Mouse (Mus musculus) heart, embryonic 16.5 days (tissue): ENCODE measurements around the gene Snn. TPM values are rescaled to one million over a fixed set of nuclear protein-coding genes. Genes with fewer than 3 reads are reported as not detected.

ENCODE experiments used
- ATAC-seq: fragments of 200-750 bp; cut with Nextera tagmentation; replicated peaks from 2 replicates; pipeline ENCODE4 v1.8.0; 2017; ENCODE audit warnings: moderate number of reproducible peaks; ENCODE audit not compliant: insufficient read depth, low FRiP score; ENCODE audit errors: extremely low read depth
- H3K27ac ChIP-seq: fragments of 300-500 bp; sonication (generic); 2 replicates; pipeline ENCODE4 v1.5.1; 2014; ENCODE audit warnings: mild to moderate bottlenecking, low read length, control low read depth, moderate library complexity
- H3K27me3 ChIP-seq: fragments of 300-500 bp; sonication (generic); 2 replicates; pipeline ENCODE4 v1.6.1; 2014; ENCODE audit warnings: low read length, mixed read lengths; ENCODE audit not compliant: control insufficient read depth, insufficient read depth
- H3K36me3 ChIP-seq: fragments of 300-500 bp; sonication (generic); 2 replicates; pipeline ENCODE4 v1.6.1; 2014; ENCODE audit not compliant: control insufficient read depth, insufficient read depth
- H3K4me1 ChIP-seq: fragments of 300-500 bp; sonication (generic); 2 replicates; pipeline ENCODE4 v1.6.1; 2014; ENCODE audit warnings: low read length, mixed read lengths; ENCODE audit not compliant: control insufficient read depth, insufficient read depth
- H3K4me2 ChIP-seq: fragments of 300-500 bp; sonication (generic); 2 replicates; pipeline ENCODE4 v1.6.1; 2014; ENCODE audit warnings: low read depth, mild to moderate bottlenecking, control low read depth, low read length
- H3K4me3 ChIP-seq: fragments of 300-500 bp; sonication (generic); 2 replicates; pipeline ENCODE4 v1.5.1; 2014; ENCODE audit warnings: mild to moderate bottlenecking, control low read depth, low read length
- H3K9ac ChIP-seq: fragments of 300-500 bp; sonication (generic); 2 replicates; pipeline ENCODE4 v1.6.1; 2014; ENCODE audit warnings: low read length, control low read depth
- H3K9me3 ChIP-seq: fragments of 300-500 bp; sonication (generic); replicated peaks from 2 replicates; pipeline ENCODE4 v1.6.1; 2016; ENCODE audit warnings: low read length; ENCODE audit not compliant: control insufficient read depth
- WGBS: fragments of 180-500 bp; shearing (Covaris S2); extraction: QIAGEN DNeasy Blood & Tissue Kit; methylation state at CpG from one replicate; pipeline ENCODE4 v1.1.7; 2014; 5-methylcytosine and 5-hydroxymethylcytosine counted together
- polyA plus RNA-seq: library from polyadenylated mRNA; unstranded; fragments of >200 nt; fragmentation: Nextera tagmentation; extraction: Ambion mirVana; gene quantifications from 2 replicates; pipeline ENCODE4 v1.2.1, GENCODE M21; 2015

The Snn gene
- polyA plus RNA-seq, 1 experiment from 2014 or later: 49.2 TPM

DNA sequence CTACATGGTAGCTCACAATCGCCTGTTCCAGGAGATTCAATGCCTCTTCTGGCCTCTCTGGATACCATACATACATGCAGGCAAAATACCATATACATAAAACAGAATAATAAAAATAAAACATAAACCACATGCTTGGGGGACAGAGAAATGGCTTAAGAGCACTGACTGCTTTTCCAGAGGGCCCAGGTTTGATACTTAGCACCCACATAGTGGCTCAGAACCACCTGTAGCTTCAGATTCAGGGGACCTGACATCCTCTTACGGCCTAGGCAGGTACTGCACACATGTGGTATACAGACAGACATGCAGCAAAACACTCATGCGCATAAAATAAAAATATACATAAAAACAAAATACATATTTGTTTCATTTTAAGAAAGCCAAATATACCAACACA lies 25.6 kb downstream of the Snn start:
- Histone ChIP-seq H3K9me3 (no peaks in the 10 kb centered on the region), H3K27ac (no peak overlapping the region), H3K27me3 (no peaks in the 10 kb centered on the region), H3K36me3 (peaks cover 55% of the 10 kb centered on the region), H3K4me2 (no peak overlapping the region), H3K4me3 (no peak overlapping the region), H3K9ac (no peak overlapping the region), H3K4me1 (0 out of 2 replicates have a peak, but pooled peaks cover 2% of the 10 kb centered on the region)
- no peak for ATAC-seq
- 93% methylated on average over 3 of the region's 3 CpGs for WGBS

DNA sequence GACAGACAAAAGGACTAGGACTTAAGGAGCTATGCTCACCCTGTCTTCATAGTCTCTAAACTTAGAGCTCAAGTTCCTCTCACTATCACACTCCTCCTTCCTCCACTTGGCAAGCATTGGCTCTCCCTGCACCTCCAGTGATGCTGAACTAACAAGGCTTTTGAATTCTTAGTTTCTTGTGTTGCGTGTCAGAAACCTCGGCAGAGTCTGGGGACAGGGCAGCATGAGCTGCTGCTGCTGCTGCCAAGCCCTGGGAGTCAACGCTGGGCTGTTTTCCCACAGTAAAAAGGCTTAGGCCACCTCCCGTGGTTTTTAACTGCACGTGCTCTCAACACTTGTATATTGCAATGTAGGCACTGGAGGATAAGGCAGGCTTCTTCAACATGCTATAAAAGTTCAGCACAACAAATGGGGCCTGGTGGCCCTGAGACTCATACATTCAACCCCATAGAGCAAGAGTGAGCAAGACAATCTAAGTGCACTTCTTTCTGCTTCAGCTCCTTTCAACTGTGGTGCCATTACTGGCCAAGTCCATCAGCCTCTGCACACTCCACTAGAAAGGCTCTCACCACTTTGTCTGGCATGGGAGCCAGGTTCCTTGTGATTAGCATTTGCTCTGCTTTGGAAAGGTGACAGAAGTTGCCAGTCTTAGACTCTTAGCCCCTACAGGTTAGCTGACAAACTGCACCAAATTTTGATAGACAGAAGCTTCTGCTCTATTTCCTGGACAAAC lies 26.3 kb downstream of the Snn start:
- no peak overlapping the region for H3K4me3 ChIP-seq
- H3K9me3 ChIP-seq: no peaks in the 10 kb centered on the region
- H3K9ac ChIP-seq: no peak overlapping the region
- no peak overlapping the region for H3K27ac ChIP-seq
- peaks cover 7% of the 10 kb centered on the region; the same call in 1 of the 2 replicates for H3K4me1 ChIP-seq
- H3K36me3 ChIP-seq: peaks cover 56% of the 10 kb centered on the region
- no peak for ATAC-seq
- no peaks in the 10 kb centered on the region for H3K27me3 ChIP-seq
- WGBS: 80% methylated on average over 5 of the region's 5 CpGs
- H3K4me2 ChIP-seq: no peak overlapping the region

DNA sequence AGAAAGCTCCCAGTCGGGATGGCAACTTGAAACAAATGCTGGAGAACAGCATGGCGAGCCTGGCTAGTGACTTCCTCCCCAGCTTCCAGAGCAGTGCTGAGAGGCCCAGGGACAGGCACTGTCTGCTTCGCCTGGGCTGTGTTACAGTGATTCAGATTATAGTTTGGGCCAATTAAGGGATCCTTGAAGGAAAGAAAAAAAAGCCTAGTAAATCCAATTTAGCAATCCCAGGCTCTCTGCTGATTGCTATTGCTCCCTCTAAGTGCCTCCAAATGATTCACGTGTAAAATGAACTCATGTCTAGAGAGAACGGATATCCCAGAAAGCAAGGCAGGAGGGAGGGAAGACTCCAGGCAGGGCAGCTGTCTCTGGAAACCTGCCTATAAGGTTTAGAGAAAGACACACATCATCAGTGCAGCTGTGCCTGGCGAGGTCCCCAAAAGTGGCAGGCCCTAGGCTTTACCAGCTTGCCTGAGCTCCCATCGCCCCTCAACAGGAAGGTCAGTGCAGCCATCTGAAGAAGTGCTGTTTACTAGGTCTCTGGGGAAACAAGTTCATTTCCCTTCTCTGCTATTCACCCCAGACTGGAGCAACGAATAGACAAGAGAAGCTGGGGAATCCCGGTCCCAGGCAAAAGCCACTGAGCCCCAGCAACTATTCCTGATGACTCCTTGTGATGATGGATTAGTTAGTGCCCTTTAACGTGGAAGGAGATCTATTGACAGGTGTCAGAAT lies 30.3 kb downstream of the Snn start:
- Histone ChIP-seq H3K27me3 (no peaks in the 10 kb centered on the region), H3K9ac (no peak overlapping the region), H3K4me2 (no peak overlapping the region), H3K4me1 (peaks cover 19% of the 10 kb centered on the region), H3K9me3 (no peaks in the 10 kb centered on the region), H3K36me3 (peaks cover 37% of the 10 kb centered on the region), H3K27ac (no peak overlapping the region), H3K4me3 (no peak overlapping the region)
- 79% methylated on average over 10 of the region's 10 CpGs for WGBS
- no peak for ATAC-seq

DNA sequence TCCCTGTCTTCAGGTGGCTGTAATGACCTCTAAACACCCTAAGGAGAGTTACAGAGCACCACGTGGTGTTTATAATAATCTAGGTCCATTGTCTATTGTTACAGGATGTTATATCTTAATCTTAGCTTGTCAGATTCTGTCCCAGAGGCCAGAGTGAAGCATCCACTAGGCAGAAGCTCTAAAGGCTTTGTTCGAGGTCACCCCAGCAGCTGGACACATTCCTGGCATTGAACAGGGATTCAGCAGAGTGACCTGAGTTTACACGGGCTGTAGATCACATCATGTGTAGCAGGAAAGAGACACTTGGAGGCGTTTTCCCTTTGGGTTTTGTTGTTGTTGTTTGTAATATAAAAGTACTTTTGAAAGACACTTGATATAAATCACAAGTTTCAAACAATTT lies 31.3 kb downstream of the Snn start:
- H3K4me1 ChIP-seq: peaks cover 19% of the 10 kb centered on the region
- 30% methylated on average over 4 of the region's 4 CpGs for WGBS
- H3K27me3 ChIP-seq: no peaks in the 10 kb centered on the region
- no peak overlapping the region for H3K4me2 ChIP-seq
- no peaks in the 10 kb centered on the region for H3K9me3 ChIP-seq
- no peak overlapping the region for H3K4me3 ChIP-seq
- H3K36me3 ChIP-seq: peaks cover 37% of the 10 kb centered on the region
- H3K27ac ChIP-seq: peak overlapping the region; percentile 73
- no peak overlapping the region for H3K9ac ChIP-seq
- no peak for ATAC-seq

DNA sequence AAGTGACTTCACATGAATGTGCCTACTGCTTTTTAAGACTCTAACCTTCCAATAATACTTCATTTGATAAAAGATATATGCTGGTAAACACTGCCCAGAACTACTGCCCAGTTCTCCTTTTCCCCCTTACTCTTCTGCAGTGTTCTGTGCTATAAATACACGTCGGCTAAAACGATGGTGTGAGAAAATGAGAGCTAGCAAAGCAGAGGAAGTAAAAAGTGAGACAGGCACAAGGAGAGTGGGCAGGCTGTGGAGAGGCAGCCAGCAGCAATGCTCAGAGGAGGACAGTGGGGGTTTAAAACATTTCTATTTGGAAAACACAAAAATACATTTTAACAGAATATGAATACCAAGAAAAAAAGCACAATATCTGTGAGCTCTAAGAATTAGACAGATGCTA lies 31.8 kb downstream of the Snn start:
- H3K36me3 ChIP-seq: peaks cover 33% of the 10 kb centered on the region
- no peaks in the 10 kb centered on the region for H3K9me3 ChIP-seq
- 16% methylated on average over 3 of the region's 3 CpGs for WGBS
- no peaks in the 10 kb centered on the region for H3K27me3 ChIP-seq
- peaks cover 17% of the 10 kb centered on the region for H3K4me1 ChIP-seq
- H3K4me3 ChIP-seq: no peak overlapping the region
- peak overlapping the region; percentile 73 for H3K27ac ChIP-seq
- 0 out of 2 replicates have a peak overlapping the region, but pooled peaks have one; percentile 23 for H3K9ac ChIP-seq
- ATAC-seq: peak; percentile 56; the same call in 1 of the 2 replicates
- H3K4me2 ChIP-seq: no peak overlapping the region

DNA sequence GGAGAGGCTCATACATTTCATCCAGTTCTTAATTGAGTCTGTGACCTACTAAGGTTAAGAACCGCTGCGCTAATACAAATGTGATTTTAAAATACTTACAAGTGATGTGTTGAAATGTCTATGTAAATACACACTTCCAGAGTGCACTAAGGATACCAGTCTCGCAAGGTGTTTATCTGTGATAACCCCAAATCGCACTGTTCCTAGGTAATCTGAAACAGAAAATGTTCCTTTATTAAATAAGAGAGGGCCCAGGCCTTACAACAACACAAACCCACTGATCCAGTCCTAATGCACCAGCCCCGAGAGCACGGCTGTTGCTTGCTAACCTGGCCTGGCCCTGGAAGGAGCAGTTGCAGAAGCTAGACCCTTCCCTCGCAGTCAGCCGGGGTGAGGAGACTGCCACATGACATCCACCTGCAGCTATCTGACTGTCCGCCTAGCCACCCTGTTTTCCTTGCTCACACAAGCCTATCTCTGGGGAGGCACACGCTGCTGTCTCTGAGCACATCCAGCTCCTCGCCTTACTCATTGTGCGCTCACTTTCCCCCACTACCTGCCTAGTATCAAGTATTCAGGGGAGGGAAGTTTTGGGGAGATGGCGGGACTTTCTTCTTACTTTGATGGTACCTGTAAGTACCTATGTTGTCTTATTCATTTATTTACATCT lies 33.1 kb downstream of the Snn start:
- peaks cover 17% of the 10 kb centered on the region for H3K4me1 ChIP-seq
- ATAC-seq: no peak

DNA sequence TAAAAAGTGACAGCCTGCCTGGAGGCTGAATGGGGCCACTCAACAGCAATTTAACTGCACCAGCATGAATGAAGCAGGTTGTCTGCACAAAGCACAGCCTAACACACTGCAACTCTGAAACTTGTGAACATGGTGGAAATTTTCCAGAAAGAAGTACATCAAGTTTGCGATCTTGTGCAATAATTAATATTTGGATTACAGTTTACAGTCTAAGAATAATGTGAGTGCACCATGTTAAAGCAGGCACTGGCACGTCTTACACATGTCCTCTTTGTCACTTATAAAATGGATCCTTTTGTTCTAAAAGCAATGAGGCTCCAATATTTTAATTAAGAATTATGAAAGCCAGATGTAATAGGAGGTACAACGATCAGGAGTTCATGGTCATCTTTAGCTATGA lies 36.6 kb downstream of the Snn start:
- no peak overlapping the region for H3K27ac ChIP-seq
- H3K9me3 ChIP-seq: no peaks in the 10 kb centered on the region
- no peak for ATAC-seq
- peaks cover 11% of the 10 kb centered on the region for H3K4me1 ChIP-seq
- no peak overlapping the region for H3K9ac ChIP-seq
- no peak overlapping the region for H3K4me2 ChIP-seq
- H3K4me3 ChIP-seq: no peak overlapping the region
- H3K36me3 ChIP-seq: peaks cover 11% of the 10 kb centered on the region; the same call in 1 of the 2 replicates
- WGBS: 91% methylated on average over 3 of the region's 3 CpGs
- H3K27me3 ChIP-seq: no peaks in the 10 kb centered on the region

More for the DNA sequence above, 33.1 kb downstream of the Snn start:
- no peaks in the 10 kb centered on the region for H3K27me3 ChIP-seq
- no peak overlapping the region for H3K4me2 ChIP-seq
- 78% methylated on average over 13 of the region's 13 CpGs for WGBS
- H3K36me3 ChIP-seq: peaks cover 20% of the 10 kb centered on the region; the same call in 1 of the 2 replicates
- no peaks in the 10 kb centered on the region for H3K9me3 ChIP-seq
- no peak overlapping the region for H3K4me3 ChIP-seq
- H3K27ac ChIP-seq: 0 out of 2 replicates have a peak overlapping the region, but pooled peaks have one; percentile 18
- H3K9ac ChIP-seq: no peak overlapping the region

DNA sequence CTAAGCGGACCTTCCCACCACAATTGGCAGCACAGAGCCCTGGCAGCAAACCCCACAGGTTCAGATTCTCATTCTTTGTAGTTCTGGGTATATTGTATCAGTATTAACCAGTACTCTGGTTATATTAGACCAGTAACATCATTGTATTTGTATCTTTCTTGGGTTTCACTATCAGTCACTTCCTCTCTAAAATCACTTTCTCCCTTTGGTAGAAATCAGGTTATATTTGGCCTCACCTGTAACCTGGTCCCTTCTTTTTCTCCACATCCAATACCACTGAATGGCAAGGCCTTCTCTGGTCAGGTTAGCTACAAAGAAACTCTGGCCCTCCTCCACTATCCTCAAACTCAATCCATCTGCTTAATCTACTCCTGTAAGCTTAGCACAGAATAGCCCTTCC lies 44.2 kb downstream of the Snn start:
- H3K36me3 ChIP-seq: peaks cover 17% of the 10 kb centered on the region; the same call in 1 of the 2 replicates

More for the DNA sequence above, 44.2 kb downstream of the Snn start:
- H3K4me1 ChIP-seq: no peaks in the 10 kb centered on the region
- no peak overlapping the region for H3K4me2 ChIP-seq
- H3K27ac ChIP-seq: no peak overlapping the region
- H3K9ac ChIP-seq: no peak overlapping the region
- H3K4me3 ChIP-seq: no peak overlapping the region
- WGBS: 73% methylated on average over 1 of the region's 1 CpGs
- no peaks in the 10 kb centered on the region for H3K27me3 ChIP-seq
- ATAC-seq: no peak
- H3K9me3 ChIP-seq: no peaks in the 10 kb centered on the region
